Mouse (Mus musculus): ENCODE measurements around the gene Psg19.

The Psg19 gene

DNA sequence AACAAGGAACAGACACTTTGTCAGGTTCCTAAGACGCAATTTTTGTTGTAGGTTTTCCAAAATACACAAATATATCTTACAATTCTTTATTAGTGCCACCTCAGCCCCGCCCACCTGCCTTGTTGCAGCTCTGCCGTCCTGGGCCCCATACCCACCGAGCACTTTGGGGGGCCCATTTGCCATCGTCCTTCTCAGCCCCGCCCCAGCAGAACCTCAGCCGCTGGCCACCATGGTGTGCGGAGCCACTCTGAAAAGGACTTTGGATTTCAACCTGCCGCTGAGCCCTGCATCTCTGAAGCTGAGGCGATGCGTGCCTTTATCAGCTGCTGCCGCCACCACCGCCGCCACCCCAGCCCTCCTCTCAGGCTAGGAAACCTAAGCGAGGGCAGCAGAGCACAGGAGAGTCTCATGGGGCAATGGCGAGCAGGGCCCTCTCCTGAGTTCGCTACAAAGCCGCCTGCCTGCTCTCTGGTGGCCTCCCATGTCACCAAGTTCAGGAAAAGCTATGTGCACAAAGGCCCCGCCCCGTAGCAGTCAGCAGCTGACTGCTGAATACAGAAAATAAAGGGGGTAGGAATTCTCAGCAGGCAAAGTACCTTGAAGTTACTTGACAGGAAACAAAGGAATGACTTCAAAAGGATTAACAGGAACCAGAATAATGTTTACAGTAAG is 52.0 kb downstream of the Psg19 start:
- no peak for DNase-seq (ENCODE audit: low read depth)

All from naive thymus-derived CD4-positive, alpha-beta T cell, adult 2 months (primary cell).